Mouse (Mus musculus) left cerebral cortex, postnatal 4 days (tissue): ENCODE results near the gene Tfap2b. TPM values are rescaled to one million over a fixed set of nuclear protein-coding genes. Genes with fewer than 3 reads are reported as not detected.

Source experiments
- DNase-seq: peaks from one replicate; pipeline ENCODE4 v3.0.0-alpha.2; 2022
- intact Hi-C: fragments of 180-260 bp; cut with DNase I; formaldehyde crosslinking; loops from one replicate; pipeline ENCODE4 v1.15.1; 2025
- total RNA-seq, 2 experiments: library from RNA; stranded (reverse); gene quantifications; 2 replicates each; pipeline ENCODE4 v1.2.3; 2021

Gene Tfap2b
- 1 to 10 TPM; 1.1 to 1.5 TPM for total RNA-seq

DNA sequence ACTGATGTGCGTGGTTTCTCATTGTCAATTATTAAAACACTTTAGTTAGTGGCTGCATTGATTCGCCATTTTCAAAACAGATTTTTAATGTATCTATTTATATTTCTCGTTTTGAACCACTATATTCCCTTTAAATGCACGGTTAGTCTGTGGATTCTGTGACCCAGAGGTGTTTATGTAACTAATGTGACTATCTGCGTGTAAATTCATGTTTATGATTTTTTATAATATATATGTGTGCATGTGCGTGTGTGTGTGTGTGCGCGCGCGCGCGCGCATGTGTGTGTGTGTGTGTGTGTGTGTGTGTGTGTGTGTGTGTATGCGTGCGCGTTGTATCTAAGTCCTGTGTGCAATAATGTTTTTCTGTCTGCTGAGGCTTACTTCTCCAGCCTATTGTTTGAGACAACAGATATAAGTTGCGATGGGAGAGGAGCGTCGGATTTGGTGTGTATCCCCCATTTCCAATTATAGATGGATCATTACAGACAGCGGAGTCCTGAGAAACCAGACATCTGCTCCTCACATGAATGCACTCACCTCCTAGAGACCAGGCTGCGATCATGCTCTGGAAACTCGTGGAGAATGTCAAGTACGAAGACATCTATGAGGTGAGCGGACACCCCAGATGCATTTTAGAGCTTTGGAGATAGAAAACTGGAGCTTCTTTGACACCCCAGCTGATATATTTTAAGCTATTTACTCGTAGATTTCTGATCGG is at the start of gene Tfap2b:
Tfap2b (plus strand) TSS at position 274 of the 718 bp plus-strand sequence.
- DNase-seq = no peak
- intact Hi-C loops = loop anchor here (5.0 to 10.0 kb wide), 4 partner anchors 764 to 1304 kb away; no protein-coding TSS in a partner anchor

DNA sequence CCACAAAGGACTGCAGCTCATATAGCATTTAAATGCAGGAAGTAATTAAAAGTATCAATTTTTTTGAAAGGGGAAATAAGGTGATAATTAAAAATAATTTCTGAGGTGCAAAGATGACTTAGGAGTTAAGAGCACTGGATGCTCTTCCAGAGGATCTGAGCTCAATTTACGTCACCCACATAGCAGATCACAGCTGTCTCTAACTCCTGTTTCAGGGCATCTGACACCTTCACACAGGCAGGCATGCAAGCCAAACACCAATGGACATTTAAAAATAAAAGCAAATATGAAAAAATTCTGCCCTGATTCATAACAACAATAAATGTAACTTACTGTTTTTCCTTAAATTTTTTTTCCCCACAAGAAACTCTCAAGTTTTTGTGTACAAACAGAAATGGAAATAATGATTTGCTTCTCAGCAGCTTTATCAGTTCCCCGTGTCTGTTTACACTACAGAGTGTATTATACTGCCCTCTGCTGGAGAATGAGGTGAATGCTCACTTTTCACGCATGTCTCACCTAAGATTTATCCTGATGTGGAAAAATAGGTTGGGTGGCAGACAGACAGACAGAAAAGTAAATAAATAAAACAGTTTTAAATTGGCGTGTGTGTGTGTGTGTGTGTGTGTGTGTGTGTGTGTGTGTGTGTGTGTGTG is 29.8 kb upstream of the Tfap2b start:
- peak; percentile 5 for DNase-seq
- intact Hi-C loops = no loop called here

- DNase-seq = peak; percentile 53
- intact Hi-C loops = loop anchor here (5.0 to 10.0 kb wide), 4 partner anchors 767 to 1307 kb away; no protein-coding TSS in a partner anchor
Observed at GRCm38 (mm10) chr1:19205649-19206048, 3.1 kb upstream of the Tfap2b start.

GRCm38 (mm10) chr1:19206194-19206593 is 2.5 kb upstream of the Tfap2b start:
- intact Hi-C loops = loop anchor here (5.0 to 10.0 kb wide), 4 partner anchors 766 to 1306 kb away; no protein-coding TSS in a partner anchor
- DNase-seq = no peak

- intact Hi-C loops = loop anchor here (5.0 to 10.0 kb wide), 4 partner anchors 765 to 1305 kb away; no protein-coding TSS in a partner anchor
- no peak for DNase-seq
Observed at GRCm38 (mm10) chr1:19207611-19208010, 1.1 kb upstream of the Tfap2b start.

GRCm38 (mm10) chr1:19209359-19209745 is 638 bp downstream of the Tfap2b start:
- intact Hi-C loops = loop anchor here (5.0 to 10.0 kb wide), 4 partner anchors 763 to 1303 kb away; no protein-coding TSS in a partner anchor
- no peak for DNase-seq

DNA sequence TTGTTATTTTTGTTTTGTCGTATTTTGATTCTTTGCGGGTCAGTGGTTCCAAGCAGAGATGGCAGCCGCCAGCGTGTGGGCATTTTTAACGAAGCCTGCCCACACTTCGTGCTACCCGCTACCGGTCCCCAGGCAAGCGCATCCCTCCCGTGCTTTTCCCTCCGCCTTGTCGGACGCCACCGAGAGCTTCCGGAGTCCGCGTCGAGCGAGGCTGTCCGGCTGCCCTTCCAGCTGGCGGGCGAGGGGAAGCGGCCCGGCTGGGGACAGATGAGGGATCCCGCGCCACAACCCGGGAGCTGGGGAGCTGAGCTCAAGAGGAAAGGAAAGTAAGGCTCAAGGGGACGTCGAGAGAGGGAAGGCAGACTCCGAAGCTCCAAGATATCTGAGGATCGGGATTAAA is 1.1 kb downstream of the Tfap2b start:
- DNase-seq = no peak
- intact Hi-C loops = loop anchor here (5.0 to 10.0 kb wide), 4 partner anchors 763 to 1303 kb away; no protein-coding TSS in a partner anchor

GRCm38 (mm10) chr1:19210215-19211032 is 1.7 kb downstream of the Tfap2b start:
- DNase-seq = no peak
- intact Hi-C loops = no loop called here

GRCm38 (mm10) chr1:19211033-19211405 is 2.3 kb downstream of the Tfap2b start:
- intact Hi-C loops = no loop called here

GRCm38 (mm10) chr1:19211546-19212154 is 2.9 kb downstream of the Tfap2b start:
- intact Hi-C loops = no loop called here

More at GRCm38 (mm10) chr1:19211033-19211405, 2.3 kb downstream of the Tfap2b start:
- no peak for DNase-seq

DNA sequence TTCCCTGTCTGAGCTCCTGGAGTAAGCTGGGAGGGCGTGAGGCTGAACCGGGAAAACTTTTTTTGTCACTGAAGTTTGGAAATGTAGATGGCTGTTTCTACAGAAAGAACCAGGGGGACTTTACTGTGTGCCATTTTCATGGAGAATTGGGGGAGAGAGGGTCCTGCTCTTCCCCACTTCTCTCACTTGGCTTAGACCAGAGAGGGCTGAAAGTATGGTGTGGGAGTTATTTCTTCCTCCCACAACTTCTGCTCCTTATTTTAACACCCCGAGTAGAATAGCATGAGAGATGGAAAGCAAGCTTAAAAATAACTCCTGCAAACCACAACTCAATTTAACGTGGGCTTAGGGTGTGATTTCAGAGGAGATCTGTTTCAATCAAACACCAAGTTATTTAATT is 4.0 kb downstream of the Tfap2b start:
- no peak for DNase-seq

More at GRCm38 (mm10) chr1:19211546-19212154, 2.9 kb downstream of the Tfap2b start:
- DNase-seq = no peak

GRCm38 (mm10) chr1:19213171-19213570 is 4.5 kb downstream of the Tfap2b start:
- intact Hi-C loops = no loop called here
- DNase-seq = no peak

More for the DNA sequence above, 4.0 kb downstream of the Tfap2b start:
- intact Hi-C loops = no loop called here

- DNase-seq = no peak
- intact Hi-C loops = no loop called here
Observed at GRCm38 (mm10) chr1:19213851-19214395, 5.2 kb downstream of the Tfap2b start.

- DNase-seq = no peak
- intact Hi-C loops = no loop called here
Observed at GRCm38 (mm10) chr1:19217391-19217790, 8.7 kb downstream of the Tfap2b start.

DNA sequence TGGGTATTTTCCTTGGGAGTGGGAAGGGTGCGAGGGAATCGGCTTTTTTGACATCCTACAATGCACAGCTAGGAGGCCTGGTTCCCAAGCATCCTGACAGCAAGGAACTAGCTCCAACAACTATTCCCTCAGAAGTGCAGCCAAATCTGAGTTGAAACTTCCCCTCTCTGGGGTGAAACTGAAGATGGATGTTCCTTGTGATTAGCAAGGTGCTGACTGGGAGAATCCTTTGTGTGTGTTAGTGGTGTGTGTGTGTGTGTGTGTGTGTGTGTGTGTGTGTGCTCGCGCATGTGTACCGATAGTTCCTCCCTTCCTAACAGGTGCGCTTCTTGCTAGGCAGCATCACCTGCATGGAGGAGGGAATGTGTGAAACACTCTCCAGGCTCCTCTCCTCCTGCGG is 9.5 kb downstream of the Tfap2b start:
- no peak for DNase-seq

GRCm38 (mm10) chr1:19219381-19219780 is 10.7 kb downstream of the Tfap2b start:
- DNase-seq = no peak
- intact Hi-C loops = no loop called here

More for the DNA sequence above, 9.5 kb downstream of the Tfap2b start:
- intact Hi-C loops = no loop called here

- intact Hi-C loops = no loop called here
- no peak for DNase-seq
Observed at GRCm38 (mm10) chr1:19220564-19220963, 11.8 kb downstream of the Tfap2b start.

GRCm38 (mm10) chr1:19221601-19222000 is 12.9 kb downstream of the Tfap2b start:
- no peak for DNase-seq
- intact Hi-C loops = no loop called here

DNA sequence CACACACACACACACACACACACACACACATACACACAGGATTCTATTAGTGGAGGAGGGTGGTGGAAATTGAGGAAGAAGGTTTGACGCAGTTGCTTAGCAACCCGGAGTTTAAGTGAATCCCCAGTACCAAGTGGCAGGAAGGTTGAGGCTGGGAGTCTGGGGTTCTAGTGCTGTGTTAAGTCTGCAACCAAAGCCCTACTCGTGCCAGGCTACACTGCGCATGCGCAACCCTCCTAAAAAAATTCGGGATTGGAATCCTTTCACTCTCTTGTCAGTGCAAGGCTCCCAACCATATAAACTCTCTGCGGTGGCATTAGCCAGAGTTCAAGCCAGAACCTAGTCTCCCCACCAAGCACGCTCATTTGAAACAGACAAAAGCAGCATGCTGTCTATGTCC is 18.0 kb downstream of the Tfap2b start:
- intact Hi-C loops = no loop called here
- DNase-seq = no peak
